Mouse (Mus musculus) midbrain, embryonic 11.5 days (tissue): ENCODE data around the gene Zfp36l2. TPM values are rescaled to one million over a fixed set of nuclear protein-coding genes. Genes with fewer than 3 reads are reported as not detected.
A peak's percentile ranks its signal among the peaks of the same experiment; 100 is the strongest.

Source experiments
- ATAC-seq: fragments of 200-750 bp; cut with Nextera tagmentation; 2 replicates; pipeline ENCODE4 v1.8.0; 2017; ENCODE audit warnings: moderate TSS enrichment, moderate library complexity; ENCODE audit not compliant: low FRiP score
- DNase-seq: peaks from one replicate; pipeline ENCODE4 v3.0.0; 2015; ENCODE audit warnings: low spot score; ENCODE audit errors: missing footprints
- H3K27ac ChIP-seq: fragments of 300-500 bp; sonication (generic); 2 replicates; pipeline ENCODE4 v1.5.1; 2014; ENCODE audit warnings: low read depth, low read length
- H3K27me3 ChIP-seq: fragments of 300-500 bp; sonication (generic); 2 replicates; pipeline ENCODE4 v1.6.1; 2014; ENCODE audit warnings: mild to moderate bottlenecking, low read length, moderate library complexity, mixed read lengths; ENCODE audit not compliant: control insufficient read depth, insufficient read depth
- H3K36me3 ChIP-seq: fragments of 300-500 bp; sonication (generic); 2 replicates; pipeline ENCODE4 v1.6.1; 2014; ENCODE audit warnings: mild to moderate bottlenecking, low read length, moderate library complexity, mixed read lengths; ENCODE audit not compliant: control insufficient read depth, insufficient read depth
- H3K4me1 ChIP-seq: fragments of 300-500 bp; sonication (generic); 2 replicates; pipeline ENCODE4 v1.6.1; 2014; ENCODE audit warnings: low read length; ENCODE audit not compliant: control insufficient read depth, insufficient read depth
- H3K4me2 ChIP-seq: fragments of 300-500 bp; sonication (generic); 2 replicates; pipeline ENCODE4 v1.6.1; 2014; ENCODE audit warnings: mild to moderate bottlenecking, moderate library complexity
- H3K4me3 ChIP-seq: fragments of 300-500 bp; sonication (generic); 2 replicates; pipeline ENCODE4 v1.5.1; 2014; ENCODE audit warnings: low read depth, low read length
- H3K9ac ChIP-seq: fragments of 300-500 bp; sonication (generic); 2 replicates; pipeline ENCODE4 v1.6.1; 2014; ENCODE audit warnings: low read length
- H3K9me3 ChIP-seq: fragments of 300-500 bp; sonication (generic); 2 replicates; pipeline ENCODE4 v1.6.1; 2016; ENCODE audit warnings: low read length; ENCODE audit not compliant: control insufficient read depth
- WGBS: fragments of 180-500 bp; shearing (Covaris S2); extraction: QIAGEN DNeasy Blood & Tissue Kit; methylation state at CpG from one replicate; pipeline ENCODE4 v1.1.7; 2014; 5-methylcytosine and 5-hydroxymethylcytosine counted together
- polyA plus RNA-seq: library from polyadenylated mRNA; unstranded; fragments of >200 nt; fragmentation: Nextera tagmentation; extraction: Ambion mirVana; gene quantifications from 2 replicates; pipeline ENCODE4 v1.2.1, GENCODE M21; 2014

The Zfp36l2 gene
- polyA plus RNA-seq, 1 experiment from 2014 or later = 14.6 TPM

GRCm38 (mm10) chr17:84182311-84183271 lies 5.2 kb downstream of the Zfp36l2 start:
- DNase-seq = peak; percentile 88
- no peak overlapping the region for H3K4me3 ChIP-seq
- H3K9me3 ChIP-seq = no peaks in the 10 kb centered on the region
- H3K9ac ChIP-seq = peak overlapping the region; percentile 28; the same call in 1 of the 2 replicates
- ATAC-seq = no peak
- no peak overlapping the region; the same call in 1 of the 2 replicates for H3K27ac ChIP-seq
- 35% methylated on average over 16 of the region's 16 CpGs for WGBS
- 0 out of 2 replicates have a peak, but pooled peaks cover 2% of the 10 kb centered on the region for H3K36me3 ChIP-seq
- H3K4me1 ChIP-seq = peaks cover 18% of the 10 kb centered on the region
- no peaks in the 10 kb centered on the region for H3K27me3 ChIP-seq
- H3K4me2 ChIP-seq = peak overlapping the region; percentile 42

GRCm38 (mm10) chr17:84181502-84182310 lies 6.0 kb downstream of the Zfp36l2 start:
- Histone ChIP-seq H3K4me2 (no peak overlapping the region), H3K36me3 (0 out of 2 replicates have a peak, but pooled peaks cover 2% of the 10 kb centered on the region), H3K9me3 (no peaks in the 10 kb centered on the region), H3K27ac (no peak overlapping the region; the same call in 1 of the 2 replicates), H3K9ac (no peak overlapping the region), H3K27me3 (no peaks in the 10 kb centered on the region), H3K4me3 (no peak overlapping the region), H3K4me1 (peaks cover 18% of the 10 kb centered on the region)
- WGBS = 71% methylated on average over 18 of the region's 18 CpGs
- ATAC-seq = no peak
- no peak for DNase-seq

- H3K27me3 ChIP-seq = no peaks in the 10 kb centered on the region
- ATAC-seq (no peak), DNase-seq (no peak)
- 59% methylated on average over 11 of the region's 11 CpGs for WGBS
- H3K9me3 ChIP-seq = no peaks in the 10 kb centered on the region
- peaks cover 18% of the 10 kb centered on the region for H3K4me1 ChIP-seq
- H3K36me3 ChIP-seq = no peaks in the 10 kb centered on the region
- H3K4me3 ChIP-seq = no peak overlapping the region
- H3K27ac ChIP-seq = no peak overlapping the region; the same call in 1 of the 2 replicates
- H3K9ac ChIP-seq = no peak overlapping the region; the same call in 1 of the 2 replicates
- no peak overlapping the region for H3K4me2 ChIP-seq
Observed at GRCm38 (mm10) chr17:84180715-84181501, 6.8 kb downstream of the Zfp36l2 start.

- H3K9me3 ChIP-seq = no peaks in the 10 kb centered on the region
- 82% methylated on average over 4 of the region's 4 CpGs for WGBS
- no peak overlapping the region for H3K4me3 ChIP-seq
- H3K9ac ChIP-seq = no peak overlapping the region
- peak; percentile 44 for DNase-seq
- no peaks in the 10 kb centered on the region for H3K27me3 ChIP-seq
- no peak overlapping the region for H3K27ac ChIP-seq
- ATAC-seq = no peak
- no peak overlapping the region for H3K4me2 ChIP-seq
- peaks cover 18% of the 10 kb centered on the region for H3K4me1 ChIP-seq
- no peaks in the 10 kb centered on the region for H3K36me3 ChIP-seq
Observed at GRCm38 (mm10) chr17:84179973-84180365, 7.8 kb downstream of the Zfp36l2 start.

- Histone ChIP-seq H3K4me3 (no peak overlapping the region), H3K27ac (no peak overlapping the region), H3K9me3 (no peaks in the 10 kb centered on the region), H3K36me3 (no peaks in the 10 kb centered on the region), H3K4me2 (no peak overlapping the region), H3K4me1 (peaks cover 18% of the 10 kb centered on the region), H3K27me3 (no peaks in the 10 kb centered on the region), H3K9ac (no peak overlapping the region)
- WGBS = 87% methylated on average over 17 of the region's 17 CpGs
- ATAC-seq (no peak), DNase-seq (peak; percentile 75)
Observed at GRCm38 (mm10) chr17:84179026-84179972, 8.4 kb downstream of the Zfp36l2 start.

- ATAC-seq = no peak
- Histone ChIP-seq H3K9me3 (no peaks in the 10 kb centered on the region), H3K4me1 (peaks cover 6% of the 10 kb centered on the region; the same call in 1 of the 2 replicates), H3K27me3 (no peaks in the 10 kb centered on the region), H3K36me3 (no peaks in the 10 kb centered on the region), H3K9ac (no peak overlapping the region), H3K4me2 (no peak overlapping the region), H3K4me3 (no peak overlapping the region), H3K27ac (no peak overlapping the region)
- 42% methylated on average over 8 of the region's 8 CpGs for WGBS
- peak; percentile 44 for DNase-seq
Observed at GRCm38 (mm10) chr17:84177481-84177880, 10.3 kb downstream of the Zfp36l2 start.

- no peaks in the 10 kb centered on the region for H3K27me3 ChIP-seq
- no peak overlapping the region for H3K4me3 ChIP-seq
- 85% methylated on average over 7 of the region's 7 CpGs for WGBS
- no peaks in the 10 kb centered on the region for H3K9me3 ChIP-seq
- no peak overlapping the region for H3K9ac ChIP-seq
- 0 out of 2 replicates have a peak, but pooled peaks cover 3% of the 10 kb centered on the region for H3K4me1 ChIP-seq
- H3K4me2 ChIP-seq = no peak overlapping the region
- ATAC-seq (no peak), DNase-seq (no peak)
- no peaks in the 10 kb centered on the region for H3K36me3 ChIP-seq
- no peak overlapping the region for H3K27ac ChIP-seq
Observed at GRCm38 (mm10) chr17:84176446-84176845, 11.3 kb downstream of the Zfp36l2 start.

GRCm38 (mm10) chr17:84175196-84175595 lies 12.6 kb downstream of the Zfp36l2 start:
- no peaks in the 10 kb centered on the region for H3K4me1 ChIP-seq
- no peak overlapping the region for H3K27ac ChIP-seq
- no peak for ATAC-seq
- no peak overlapping the region for H3K4me2 ChIP-seq
- no peak overlapping the region for H3K9ac ChIP-seq
- H3K36me3 ChIP-seq = no peaks in the 10 kb centered on the region
- DNase-seq = peak; percentile 51
- no peaks in the 10 kb centered on the region for H3K27me3 ChIP-seq
- H3K4me3 ChIP-seq = no peak overlapping the region
- no peaks in the 10 kb centered on the region for H3K9me3 ChIP-seq
- WGBS = 96% methylated on average over 17 of the region's 17 CpGs
